Mouse (Mus musculus) heart, postnatal 25 days (tissue): Measurements from ENCODE around the gene Kcnc4. TPM values are rescaled to one million over a fixed set of nuclear protein-coding genes. Genes with fewer than 3 reads are reported as not detected.

Source experiments
- DNase-seq: peaks from one replicate; pipeline ENCODE4 v3.0.0; 2022; ENCODE audit warnings: low spot score
- intact Hi-C: fragments of 180-260 bp; cut with DNase I; formaldehyde crosslinking; loops from one replicate; pipeline ENCODE4 v1.15.1; 2025
- total RNA-seq, 2 experiments: library from RNA; stranded (reverse); gene quantifications; 2 replicates each; pipeline ENCODE4 v1.2.3; 2021

Kcnc4 gene
- total RNA-seq, 2 experiments from 2014 or later = 0.06 to 0.16 TPM

DNA sequence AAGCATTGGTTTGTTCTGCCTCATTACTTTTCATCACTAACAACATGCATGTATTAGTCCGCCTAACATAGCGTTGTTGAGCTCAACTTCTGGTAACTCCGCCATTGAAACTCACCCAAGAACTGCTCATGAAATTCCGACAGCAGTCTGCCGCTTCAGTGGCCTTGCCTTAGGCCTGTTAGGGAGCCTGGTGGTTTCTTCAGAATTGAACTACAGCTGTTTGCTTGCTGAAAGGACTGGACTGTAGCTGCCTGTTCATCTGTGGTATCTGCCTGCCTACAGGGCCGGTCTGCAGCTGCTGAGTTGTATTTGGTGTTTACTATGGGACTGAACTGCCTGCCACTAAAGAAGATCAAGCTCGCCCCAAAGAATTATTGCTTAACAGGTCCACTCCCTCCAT lies 58.0 kb downstream of the Kcnc4 start:
- no peak for DNase-seq
- intact Hi-C loops = no loop called here

DNA sequence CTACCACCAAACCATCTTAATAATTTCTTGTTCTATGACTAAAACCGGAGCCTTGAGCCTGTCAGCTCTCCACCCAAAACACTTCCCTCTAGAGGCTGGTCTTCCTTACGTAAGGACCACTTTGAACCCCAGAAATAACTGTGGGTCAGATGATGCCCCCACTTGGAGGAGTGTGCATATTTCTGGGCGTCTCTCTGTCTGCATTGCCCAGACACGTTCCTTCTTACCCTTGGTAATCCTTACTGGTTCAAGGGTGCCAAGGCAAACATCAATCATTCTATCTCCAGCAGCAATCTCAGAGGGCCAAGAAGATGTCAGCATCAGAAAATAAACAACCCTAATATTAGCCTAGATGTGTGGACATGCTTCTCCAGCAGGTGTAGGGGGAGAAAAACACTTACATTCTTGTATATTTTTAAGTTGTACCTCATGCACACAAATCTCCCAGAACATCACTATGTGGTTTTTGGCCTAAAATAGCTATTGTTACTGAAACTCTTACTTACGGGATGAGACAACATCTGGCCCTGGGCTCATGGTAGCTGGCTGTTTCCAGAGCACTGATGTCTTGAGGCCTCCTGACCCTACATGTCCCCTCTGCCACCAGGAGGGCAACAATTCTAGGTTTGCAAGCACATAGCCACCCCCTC lies 59.2 kb downstream of the Kcnc4 start:
- DNase-seq = no peak
- intact Hi-C loops = no loop called here

DNA sequence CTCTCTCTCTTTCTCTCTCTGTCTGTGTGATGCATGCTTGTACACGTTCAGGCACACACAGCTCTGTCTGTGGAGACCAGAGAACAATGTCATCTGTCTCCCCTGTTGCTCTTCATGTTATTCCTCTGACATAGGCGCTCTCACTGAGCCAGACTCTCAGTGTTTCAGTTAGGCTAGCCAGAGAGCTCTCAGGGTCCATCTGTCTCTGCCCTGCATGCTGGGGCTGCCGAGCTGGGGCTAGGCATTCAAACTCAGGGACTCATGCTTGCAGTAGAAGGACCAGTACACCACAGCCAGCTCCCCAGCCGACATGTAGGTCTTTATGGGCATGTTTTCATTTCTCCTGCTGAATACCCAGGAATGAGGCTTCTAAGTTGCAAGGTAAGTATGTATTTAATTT lies 68.2 kb downstream of the Kcnc4 start:
- no peak for DNase-seq

More for the DNA sequence above, 68.2 kb downstream of the Kcnc4 start:
- intact Hi-C loops = no loop called here

Other genes with a start within 250 kb of the Kcnc4 start
- gene Cym, start 237.8 kb downstream of the Kcnc4 start, total RNA-seq = under 1 TPM in 1 of 2 experiments, not detected in 1; 0.22 TPM
- gene A630076J17Rik, start 228.9 kb downstream of the Kcnc4 start, total RNA-seq = not detected
- gene Prok1, start 219.8 kb downstream of the Kcnc4 start, total RNA-seq = not detected
- 10 to 100 TPM; 65.2 to 66.1 TPM for gene Lamtor5, start 180.7 kb downstream of the Kcnc4 start, total RNA-seq
- under 1 TPM; 0.26 to 0.36 TPM for gene Slc16a4, start 168.3 kb downstream of the Kcnc4 start, total RNA-seq
- gene Rbm15, start 125.9 kb downstream of the Kcnc4 start, total RNA-seq = 10 to 100 TPM; 20.5 to 23.7 TPM
- 1 to 10 TPM; 1.5 to 2.4 TPM for gene Slc6a17, start 58.5 kb upstream of the Kcnc4 start, total RNA-seq
- gene Ubl4b, start 95.5 kb upstream of the Kcnc4 start, total RNA-seq = not detected
- gene Alx3, start 135.5 kb upstream of the Kcnc4 start, total RNA-seq = not detected
- not detected for gene Gm10961, start 171.8 kb upstream of the Kcnc4 start, total RNA-seq
- gene Strip1, start 172.1 kb upstream of the Kcnc4 start, total RNA-seq = 10 to 100 TPM; 18.8 to 21.9 TPM
- 10 to 100 TPM; 80.0 to 81.1 TPM for gene Ahcyl1, start 237.0 kb upstream of the Kcnc4 start, total RNA-seq